Mouse (Mus musculus) adrenal gland, adult 8-10 months (tissue): ENCODE measurements around the gene Fam240a. TPM values are rescaled to one million over a fixed set of nuclear protein-coding genes. Genes with fewer than 3 reads are reported as not detected.

Experiments used
- DNase-seq: peaks from one replicate; pipeline ENCODE4 v3.0.0; 2022
- total RNA-seq, 4 experiments: library from RNA; stranded (reverse); gene quantifications; 2 replicates each; pipeline ENCODE4 v1.2.4; 2022

The Fam240a gene
- total RNA-seq, 4 experiments from 2014 or later: not detected

- DNase-seq: no peak
Measured at GRCm38 (mm10) chr9:110892552-110892951, 24.1 kb downstream of the Fam240a start.

- no peak for DNase-seq
Measured at GRCm38 (mm10) chr9:110891077-110891828, 25.4 kb downstream of the Fam240a start.

- no peak for DNase-seq
Measured at GRCm38 (mm10) chr9:110890026-110890783, 26.5 kb downstream of the Fam240a start.

GRCm38 (mm10) chr9:110888935-110889334 lies 27.7 kb downstream of the Fam240a start:
- no peak for DNase-seq

GRCm38 (mm10) chr9:110887388-110888303 lies 29.0 kb downstream of the Fam240a start:
- DNase-seq: no peak

GRCm38 (mm10) chr9:110881953-110882352 lies 34.7 kb downstream of the Fam240a start:
- DNase-seq: no peak

- DNase-seq: peak; percentile 46
Measured at GRCm38 (mm10) chr9:110880772-110881171, 35.9 kb downstream of the Fam240a start.

- peak; percentile 72 for DNase-seq
Measured at GRCm38 (mm10) chr9:110879998-110880561, 36.6 kb downstream of the Fam240a start, which contains the start of gene Tmie. Gene Tmie, minus strand, starts transcription at chr9:110880113.

GRCm38 (mm10) chr9:110879191-110879920 lies 37.3 kb downstream of the Fam240a start, which contains the start of gene Als2cl:
Gene Als2cl, plus strand, starts transcription at chr9:110879870.
- peak; percentile 43 for DNase-seq

GRCm38 (mm10) chr9:110877888-110878287 lies 38.8 kb downstream of the Fam240a start:
- peak; percentile 58 for DNase-seq

- no peak for DNase-seq
Measured at GRCm38 (mm10) chr9:110877353-110877752, 39.3 kb downstream of the Fam240a start.

- no peak for DNase-seq
Measured at GRCm38 (mm10) chr9:110875288-110875695, 41.4 kb downstream of the Fam240a start.

GRCm38 (mm10) chr9:110874660-110875191 lies 41.9 kb downstream of the Fam240a start:
- no peak for DNase-seq

- DNase-seq: peak; percentile 44
Measured at GRCm38 (mm10) chr9:110873681-110874659, 42.7 kb downstream of the Fam240a start.

GRCm38 (mm10) chr9:110871030-110871429 lies 45.6 kb downstream of the Fam240a start:
- DNase-seq: no peak
